Mouse (Mus musculus) gastrocnemius, adult 8-10 months (tissue): ENCODE data around the gene Madcam1. TPM values are rescaled to one million over a fixed set of nuclear protein-coding genes. Genes with fewer than 3 reads are reported as not detected.
"Not testable (repeated sequence)": the region's sequence is repeated elsewhere in the genome, so short reads cannot be mapped to it uniquely, and the experiment has no call there.

Experiments
- DNase-seq, 2 experiments: peaks; one replicate each; pipeline ENCODE4 v3.0.0; 2022; ENCODE audit warnings: low spot score in 2 of 2
- total RNA-seq, 4 experiments: library from RNA; stranded (reverse); gene quantifications; 2 replicates each; pipeline ENCODE4 v1.2.4; 2022

The Madcam1 gene
- total RNA-seq, 4 experiments from 2014 or later = not detected

- DNase-seq = no peak
Observed at GRCm38 (mm10) chr10:79687513-79687912, 23.2 kb downstream of the Madcam1 start.

GRCm38 (mm10) chr10:79688720-79689119 is 24.4 kb downstream of the Madcam1 start, which contains the start of gene Gzmm:
Gene Gzmm, plus strand, starts transcription at chr10:79689020.
- DNase-seq = no peak

- DNase-seq = no peak
Observed at GRCm38 (mm10) chr10:79689178-79689577, 24.8 kb downstream of the Madcam1 start.

- DNase-seq = no peak
Observed at GRCm38 (mm10) chr10:79691986-79692548, 27.7 kb downstream of the Madcam1 start.

GRCm38 (mm10) chr10:79693580-79694378 is 29.4 kb downstream of the Madcam1 start:
- no peak for DNase-seq

GRCm38 (mm10) chr10:79694379-79694655 is 30.0 kb downstream of the Madcam1 start:
- DNase-seq = no peak

GRCm38 (mm10) chr10:79695231-79696128 is 31.1 kb downstream of the Madcam1 start:
- DNase-seq = no peak

GRCm38 (mm10) chr10:79696129-79696651 is 31.8 kb downstream of the Madcam1 start:
- DNase-seq = no peak

GRCm38 (mm10) chr10:79697916-79698315 is 33.6 kb downstream of the Madcam1 start:
- DNase-seq = no peak

- no peak for DNase-seq
Observed at GRCm38 (mm10) chr10:79698459-79698858, 34.1 kb downstream of the Madcam1 start.

GRCm38 (mm10) chr10:79700676-79701075 is 36.3 kb downstream of the Madcam1 start:
- DNase-seq = no peak

GRCm38 (mm10) chr10:79701443-79702129 is 37.2 kb downstream of the Madcam1 start:
- no peak for DNase-seq

- not testable (repeated sequence) for DNase-seq
Observed at GRCm38 (mm10) chr10:79702970-79703369, 38.6 kb downstream of the Madcam1 start.

- DNase-seq = no peak
Observed at GRCm38 (mm10) chr10:79703541-79703940, 39.2 kb downstream of the Madcam1 start.

GRCm38 (mm10) chr10:79704065-79704969 is 40.0 kb downstream of the Madcam1 start, which contains the start of gene Bsg:
Gene Bsg, plus strand, starts transcription at chr10:79704491.
- DNase-seq = peak; percentile 99 to 100

- no peak for DNase-seq
Observed at GRCm38 (mm10) chr10:79704970-79705360, 40.6 kb downstream of the Madcam1 start.

GRCm38 (mm10) chr10:79705951-79706350 is 41.6 kb downstream of the Madcam1 start:
- no peak for DNase-seq

GRCm38 (mm10) chr10:79706406-79707094 is 42.2 kb downstream of the Madcam1 start:
- peak; percentile 76 to 84 for DNase-seq

GRCm38 (mm10) chr10:79707162-79707561 is 42.8 kb downstream of the Madcam1 start:
- DNase-seq = no peak
